Mouse (Mus musculus): ENCODE data around the gene Sag. TPM values are rescaled to one million over a fixed set of nuclear protein-coding genes. Genes with fewer than 3 reads are reported as not detected.

Gene Sag
- polyA plus RNA-seq, 1 experiment from 2014 or later, result 3.7 TPM

Other genes starting within 250 kb of the Sag start
- gene Ngef, start 229.8 kb upstream of the Sag start, polyA plus RNA-seq (2016; fragmentation: Nextera tagmentation; extraction: Ambion mirVana), result 0.23 and 0.35 TPM in 2 replicates
- gene Inpp5d, start 183.4 kb upstream of the Sag start, polyA plus RNA-seq (2016; fragmentation: Nextera tagmentation; extraction: Ambion mirVana), result 2.0 and 3.9 TPM in 2 replicates
- gene Atg16l1, start 47.8 kb upstream of the Sag start, polyA plus RNA-seq (2016; fragmentation: Nextera tagmentation; extraction: Ambion mirVana), result 36.5 and 38.2 TPM in 2 replicates
- 38.8 and 39.7 TPM in 2 replicates for gene Dgkd, start 49.6 kb downstream of the Sag start, polyA plus RNA-seq (2016; fragmentation: Nextera tagmentation; extraction: Ambion mirVana)
- gene Usp40, start 204.9 kb downstream of the Sag start, polyA plus RNA-seq (2016; fragmentation: Nextera tagmentation; extraction: Ambion mirVana), result 35.3 and 41.8 TPM in 2 replicates